ENCODE assay signal across 16 mouse cellular contexts in the genomic region with DNA sequence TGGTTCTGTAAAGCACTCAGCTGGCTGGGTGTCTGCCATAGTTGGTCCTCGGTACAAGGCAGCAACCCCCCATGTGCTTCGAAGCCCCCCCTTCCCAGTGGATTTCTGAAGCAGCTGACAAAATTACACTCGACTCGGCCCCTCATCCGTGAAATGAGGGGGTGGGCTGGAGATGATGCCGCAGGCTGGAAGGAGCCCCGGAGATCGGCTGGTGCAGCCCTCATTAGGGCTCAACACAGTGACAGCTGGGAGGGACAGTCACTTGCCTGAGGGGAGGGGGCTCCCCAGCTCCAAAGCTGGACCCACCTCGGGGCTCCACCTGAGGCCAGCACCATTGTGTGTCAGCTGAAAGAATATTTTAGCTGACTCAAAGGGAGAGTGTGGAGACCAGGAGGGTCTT. TPM values are rescaled to one million over a fixed set of nuclear protein-coding genes. Genes with fewer than 3 reads are reported as not detected.
DNase-seq lines count a peak whose midpoint lies in the region; ATAC-seq and TF ChIP-seq lines count a peak whose summit lies in the region.
"Had no signal": no experiment of that assay in that cellular context is flagged by ENCODE, and none has a peak within 500 bp of the region (broad histone marks: within the 10 kb centered on the region; RNA-seq: fewer than 3 reads in every experiment).

No protein-coding gene starts in this region.

- no peak for TF ChIP-seq CTCF in cerebellum, adult 2 months (IDR thresholded peaks at IDR 0.05; ENCODE audit: borderline replicate concordance, insufficient read depth, low read depth, low read length)
- no peak for TF ChIP-seq CTCF in midbrain, postnatal 0 days (IDR thresholded peaks at IDR 0.05)

- peak in 1 of 2 experiments; percentile 14 for DNase-seq in cerebellum, adult 2 months
- no peak for DNase-seq in cerebellum, adult 11 months
- peak; percentile 31 for DNase-seq in embryonic facial prominence, embryonic 14.5 days (ENCODE audit: low spot score)
- peak; percentile 43 for DNase-seq in midbrain, postnatal 0 days (ENCODE audit: low spot score)
- DNase-seq in urinary bladder, adult 18-20 months (ENCODE audit: low spot score in 2 of 2): no peak
- no peak for DNase-seq in frontal cortex, postnatal 36 days (ENCODE audit: low spot score in 2 of 2)
- DNase-seq: adrenal gland, postnatal 10 days; gastrocnemius, postnatal 25 days; kidney, adult 9 months; layer of hippocampus, postnatal 36 days; lung, embryonic 14.5 days had no signal

- peak overlapping the region; percentile 70; the same call in 1 of the 2 replicates for H3K27ac ChIP-seq in cerebellum, adult 2 months (ENCODE audit: insufficient read depth, low read length)
- no peak overlapping the region for H3K27ac ChIP-seq in embryonic facial prominence, embryonic 14.5 days (replicated peaks; ENCODE audit: low read depth, low read length)
- H3K27ac ChIP-seq in hindbrain, embryonic 13.5 days: peak overlapping the region; percentile 88
- peak overlapping the region; percentile 47 for H3K27ac ChIP-seq in midbrain, postnatal 0 days (ENCODE audit: low read depth, low read length)
- H3K27ac ChIP-seq: limb, embryonic 13.5 days had no signal

- TF ChIP-seq POLR2A in cerebellum, adult 2 months (IDR thresholded peaks at IDR 0.05; ENCODE audit: borderline replicate concordance, insufficient read depth, low read length): no peak

- H3K4me3 ChIP-seq in cerebellum, adult 2 months (replicated peaks; ENCODE audit: insufficient read depth, low read depth, low read length): no peak overlapping the region
- no peak overlapping the region for H3K4me3 ChIP-seq in embryonic facial prominence, embryonic 14.5 days (ENCODE audit: low read depth, low read length)
- H3K4me3 ChIP-seq in hindbrain, embryonic 13.5 days: no peak overlapping the region
- no peak overlapping the region for H3K4me3 ChIP-seq in midbrain, postnatal 0 days (ENCODE audit: low read depth, low read length)
- H3K4me3 ChIP-seq: erythroblast, embryonic 14.5 days; limb, embryonic 13.5 days; megakaryocyte, embryonic 14.5 days had no signal

- H3K36me3 ChIP-seq in embryonic facial prominence, embryonic 14.5 days (ENCODE audit: control insufficient read depth, insufficient read depth, low read length): no peaks in the 10 kb centered on the region
- H3K36me3 ChIP-seq in hindbrain, embryonic 13.5 days: no peaks in the 10 kb centered on the region
- H3K36me3 ChIP-seq in midbrain, postnatal 0 days (ENCODE audit: insufficient read depth, low read length): no peaks in the 10 kb centered on the region; the same call in 1 of the 2 replicates
- H3K36me3 ChIP-seq: limb, embryonic 13.5 days had no signal

- no peaks in the 10 kb centered on the region for H3K9me3 ChIP-seq in embryonic facial prominence, embryonic 14.5 days (ENCODE audit: control insufficient read depth, low read length)
- no peaks in the 10 kb centered on the region for H3K9me3 ChIP-seq in hindbrain, embryonic 13.5 days
- H3K9me3 ChIP-seq in midbrain, postnatal 0 days (ENCODE audit: low read length): no peaks in the 10 kb centered on the region
- H3K9me3 ChIP-seq: limb, embryonic 13.5 days had no signal

- H3K27me3 ChIP-seq in cerebellum, adult 2 months (ENCODE audit: control insufficient read depth, insufficient read depth, low read length): no peaks in the 10 kb centered on the region
- no peaks in the 10 kb centered on the region for H3K27me3 ChIP-seq in embryonic facial prominence, embryonic 14.5 days (replicated peaks; ENCODE audit: control insufficient read depth, insufficient read depth, low read length)
- no peaks in the 10 kb centered on the region for H3K27me3 ChIP-seq in hindbrain, embryonic 13.5 days
- H3K27me3 ChIP-seq in midbrain, postnatal 0 days (ENCODE audit: insufficient read depth, low read length): no peaks in the 10 kb centered on the region
- H3K27me3 ChIP-seq: limb, embryonic 13.5 days had no signal

- H3K4me1 ChIP-seq in cerebellum, adult 2 months (ENCODE audit: control insufficient read depth, insufficient read depth, low read length): peaks cover 58% of the 10 kb centered on the region
- H3K4me1 ChIP-seq in embryonic facial prominence, embryonic 14.5 days (ENCODE audit: control insufficient read depth, insufficient read depth, low read length): no peaks in the 10 kb centered on the region
- peaks cover 71% of the 10 kb centered on the region for H3K4me1 ChIP-seq in hindbrain, embryonic 13.5 days (replicated peaks)
- peaks cover 21% of the 10 kb centered on the region; the same call in 1 of the 2 replicates for H3K4me1 ChIP-seq in midbrain, postnatal 0 days (ENCODE audit: insufficient read depth, low read length)

- 19% methylated on average over 9 of the region's 9 CpGs for WGBS in cerebellum, adult 2 months
- 43% methylated on average over 9 of the region's 9 CpGs for WGBS in embryonic facial prominence, embryonic 14.5 days
- 7% methylated on average over 9 of the region's 9 CpGs for WGBS in hindbrain, embryonic 13.5 days
- WGBS in midbrain, postnatal 0 days: 7% methylated on average over 9 of the region's 9 CpGs

- H3K4me2 ChIP-seq in embryonic facial prominence, embryonic 14.5 days (ENCODE audit: low read depth, low read length): no peak overlapping the region
- H3K4me2 ChIP-seq in hindbrain, embryonic 13.5 days: peak overlapping the region; percentile 29
- H3K4me2 ChIP-seq in midbrain, postnatal 0 days (ENCODE audit: low read depth, low read length, poor library complexity, severe bottlenecking): peak overlapping the region; percentile 6; the same call in 1 of the 2 replicates
- H3K4me2 ChIP-seq: limb, embryonic 13.5 days; lung, embryonic 14.5 days had no signal

- ATAC-seq in embryonic facial prominence, embryonic 14.5 days (ENCODE audit: low read depth): no peak
- ATAC-seq in hindbrain, embryonic 13.5 days (ENCODE audit: low FRiP score): peak; percentile 40
- peak; percentile 24; the same call in 1 of the 2 replicates for ATAC-seq in midbrain, postnatal 0 days (ENCODE audit: low FRiP score)
- no peak for ATAC-seq in inflammation-experienced regulatory T-cells, adult 6 months

- no peak overlapping the region for H3K9ac ChIP-seq in embryonic facial prominence, embryonic 14.5 days (ENCODE audit: low read depth, low read length)
- peak overlapping the region; percentile 55 for H3K9ac ChIP-seq in hindbrain, embryonic 13.5 days
- H3K9ac ChIP-seq in midbrain, postnatal 0 days (replicated peaks; ENCODE audit: low read length, poor library complexity, severe bottlenecking): 0 out of 2 replicates have a peak overlapping the region, but pooled peaks have one; percentile 8
- H3K9ac ChIP-seq: limb, embryonic 13.5 days; lung, embryonic 14.5 days had no signal

RNA-seq across cellular contexts. Expression of gene Nkain1, which starts 29.6 kb away (rescaled TPM):
- polyA plus RNA-seq in cerebellum, adult 2 months (2012; rRNA removed): 109 and 114 TPM in 2 replicates
- 3.6 and 4.7 TPM in 2 replicates for polyA plus RNA-seq in embryonic facial prominence, embryonic 14.5 days (2014; fragmentation: Nextera tagmentation; extraction: Ambion mirVana)
- 9.5 and 10.2 TPM in 2 replicates for polyA plus RNA-seq in hindbrain, embryonic 13.5 days (2015; fragmentation: Nextera tagmentation; extraction: Ambion mirVana)
- 245 and 267 TPM in 2 replicates for total RNA-seq in midbrain, postnatal 0 days (2014; rRNA removed)
- 8.2 and 10.2 TPM in 2 replicates for polyA plus RNA-seq in midbrain, postnatal 0 days (2015; fragmentation: Nextera tagmentation; extraction: Ambion mirVana)
- polyA plus RNA-seq in inflammation-experienced regulatory T-cells, adult 6 months (2017; shearing (Covaris generic)): not detected
- polyA plus RNA-seq: erythroblast, embryonic 14.5 days had no signal

Comparison
In these comparisons a context has a peak if more than half of its experiments do, and no peak if none do; other contexts are left out.
1. DNase-seq: peak in embryonic facial prominence, embryonic 14.5 days (single experiment) and midbrain, postnatal 0 days (single experiment); none in cerebellum, adult 11 months (single experiment), urinary bladder, adult 18-20 months (0 of 2) and frontal cortex, postnatal 36 days (0 of 2).
2. ATAC-seq: peak in hindbrain, embryonic 13.5 days (single experiment) and midbrain, postnatal 0 days (single experiment); none in embryonic facial prominence, embryonic 14.5 days (single experiment) and inflammation-experienced regulatory T-cells, adult 6 months (single experiment).